Mouse (Mus musculus): ENCODE results near the gene Gm17535. TPM values are rescaled to one million over a fixed set of nuclear protein-coding genes. Genes with fewer than 3 reads are reported as not detected.
"Not testable (repeated sequence)": the region's sequence is repeated elsewhere in the genome, so short reads cannot be mapped to it uniquely, and the experiment has no call there.

Gm17535 gene
- polyA plus RNA-seq, 1 experiment from 2014 or later = not detected

- not testable (repeated sequence) for H3K9ac ChIP-seq (replicated peaks; ENCODE audit: low read depth, low read length); H3K27me3 ChIP-seq (ENCODE audit: control insufficient read depth, insufficient read depth, low read length); H3K36me3 ChIP-seq (ENCODE audit: control insufficient read depth, insufficient read depth, low read length); H3K4me2 ChIP-seq (replicated peaks; ENCODE audit: low read depth, low read length); H3K4me1 ChIP-seq (ENCODE audit: control insufficient read depth, insufficient read depth, low read length); H3K27ac ChIP-seq (ENCODE audit: low read length); H3K4me3 ChIP-seq (ENCODE audit: low read depth, low read length); H3K9me3 ChIP-seq (ENCODE audit: control insufficient read depth, low read depth, low read length)
- no CpG with 5 or more reads among the region's 5 CpGs for WGBS
- ATAC-seq (ENCODE audit: insufficient number of reproducible peaks, insufficient read depth, low FRiP score, low read depth) = peak; percentile 47; the same call in 1 of the 2 replicates
These were observed 25.1 kb upstream of the Gm17535 start for GRCm38 (mm10) chr9:3009331-3009730.

GRCm38 (mm10) chr9:3012054-3012621, 22.3 kb upstream of the Gm17535 start:
- not testable (repeated sequence) for H3K9ac ChIP-seq (replicated peaks; ENCODE audit: low read depth, low read length); H3K4me3 ChIP-seq (ENCODE audit: low read depth, low read length); H3K36me3 ChIP-seq (ENCODE audit: control insufficient read depth, insufficient read depth, low read length); H3K9me3 ChIP-seq (ENCODE audit: control insufficient read depth, low read depth, low read length); H3K27me3 ChIP-seq (ENCODE audit: control insufficient read depth, insufficient read depth, low read length); H3K27ac ChIP-seq (ENCODE audit: low read length); H3K4me1 ChIP-seq (ENCODE audit: control insufficient read depth, insufficient read depth, low read length); H3K4me2 ChIP-seq (replicated peaks; ENCODE audit: low read depth, low read length); ATAC-seq (ENCODE audit: insufficient number of reproducible peaks, insufficient read depth, low FRiP score, low read depth)
- WGBS = 85% methylated on average over 2 of the region's 7 CpGs

- not testable (repeated sequence) for H3K4me3 ChIP-seq (ENCODE audit: low read depth, low read length); H3K36me3 ChIP-seq (ENCODE audit: control insufficient read depth, insufficient read depth, low read length); H3K27me3 ChIP-seq (ENCODE audit: control insufficient read depth, insufficient read depth, low read length); H3K27ac ChIP-seq (ENCODE audit: low read length); H3K4me2 ChIP-seq (replicated peaks; ENCODE audit: low read depth, low read length); H3K4me1 ChIP-seq (ENCODE audit: control insufficient read depth, insufficient read depth, low read length); H3K9me3 ChIP-seq (ENCODE audit: control insufficient read depth, low read depth, low read length); H3K9ac ChIP-seq (replicated peaks; ENCODE audit: low read depth, low read length)
- no CpG with 5 or more reads among the region's 11 CpGs for WGBS
- peak; percentile 57 for ATAC-seq (ENCODE audit: insufficient number of reproducible peaks, insufficient read depth, low FRiP score, low read depth)
These were observed 21.6 kb upstream of the Gm17535 start, which contains the start of gene Gm10721 for GRCm38 (mm10) chr9:3012733-3013279. TSS of gene Gm10721 (plus strand) at chr9:3013140.

- H3K27ac ChIP-seq (ENCODE audit: low read length); H3K4me3 ChIP-seq (ENCODE audit: low read depth, low read length); ATAC-seq (ENCODE audit: insufficient number of reproducible peaks, insufficient read depth, low FRiP score, low read depth); H3K4me1 ChIP-seq (ENCODE audit: control insufficient read depth, insufficient read depth, low read length); H3K27me3 ChIP-seq (ENCODE audit: control insufficient read depth, insufficient read depth, low read length); H3K4me2 ChIP-seq (replicated peaks; ENCODE audit: low read depth, low read length); H3K9ac ChIP-seq (replicated peaks; ENCODE audit: low read depth, low read length); H3K36me3 ChIP-seq (ENCODE audit: control insufficient read depth, insufficient read depth, low read length); H3K9me3 ChIP-seq (ENCODE audit: control insufficient read depth, low read depth, low read length): not testable (repeated sequence)
- WGBS = 67% methylated on average over 4 of the region's 9 CpGs
These were observed 19.0 kb upstream of the Gm17535 start, which contains the start of gene Gm10720 for GRCm38 (mm10) chr9:3015354-3015753. TSS of gene Gm10720 (plus strand) at chr9:3015654.

- H3K27me3 ChIP-seq (ENCODE audit: control insufficient read depth, insufficient read depth, low read length); ATAC-seq (ENCODE audit: insufficient number of reproducible peaks, insufficient read depth, low FRiP score, low read depth); H3K4me3 ChIP-seq (ENCODE audit: low read depth, low read length); H3K36me3 ChIP-seq (ENCODE audit: control insufficient read depth, insufficient read depth, low read length); H3K4me1 ChIP-seq (ENCODE audit: control insufficient read depth, insufficient read depth, low read length); H3K27ac ChIP-seq (ENCODE audit: low read length); H3K4me2 ChIP-seq (replicated peaks; ENCODE audit: low read depth, low read length); H3K9me3 ChIP-seq (ENCODE audit: control insufficient read depth, low read depth, low read length); H3K9ac ChIP-seq (replicated peaks; ENCODE audit: low read depth, low read length): not testable (repeated sequence)
- 67% methylated on average over 4 of the region's 6 CpGs for WGBS
These were observed 18.5 kb upstream of the Gm17535 start for GRCm38 (mm10) chr9:3015896-3016295.

GRCm38 (mm10) chr9:3017108-3017507, 17.3 kb upstream of the Gm17535 start, which contains the start of gene Gm10719:
TSS of gene Gm10719 (plus strand) at chr9:3017408.
- not testable (repeated sequence) for ATAC-seq (ENCODE audit: insufficient number of reproducible peaks, insufficient read depth, low FRiP score, low read depth); H3K27ac ChIP-seq (ENCODE audit: low read length); H3K9ac ChIP-seq (replicated peaks; ENCODE audit: low read depth, low read length); H3K4me3 ChIP-seq (ENCODE audit: low read depth, low read length); H3K27me3 ChIP-seq (ENCODE audit: control insufficient read depth, insufficient read depth, low read length); H3K4me2 ChIP-seq (replicated peaks; ENCODE audit: low read depth, low read length); H3K9me3 ChIP-seq (ENCODE audit: control insufficient read depth, low read depth, low read length); H3K4me1 ChIP-seq (ENCODE audit: control insufficient read depth, insufficient read depth, low read length); H3K36me3 ChIP-seq (ENCODE audit: control insufficient read depth, insufficient read depth, low read length)
- WGBS = 67% methylated on average over 1 of the region's 9 CpGs

GRCm38 (mm10) chr9:3018944-3019343, 15.5 kb upstream of the Gm17535 start:
- H3K36me3 ChIP-seq (ENCODE audit: control insufficient read depth, insufficient read depth, low read length); H3K4me3 ChIP-seq (ENCODE audit: low read depth, low read length); H3K4me1 ChIP-seq (ENCODE audit: control insufficient read depth, insufficient read depth, low read length); H3K9me3 ChIP-seq (ENCODE audit: control insufficient read depth, low read depth, low read length); H3K9ac ChIP-seq (replicated peaks; ENCODE audit: low read depth, low read length); H3K27me3 ChIP-seq (ENCODE audit: control insufficient read depth, insufficient read depth, low read length); ATAC-seq (ENCODE audit: insufficient number of reproducible peaks, insufficient read depth, low FRiP score, low read depth); H3K4me2 ChIP-seq (replicated peaks; ENCODE audit: low read depth, low read length); H3K27ac ChIP-seq (ENCODE audit: low read length): not testable (repeated sequence)
- 67% methylated on average over 8 of the region's 9 CpGs for WGBS

GRCm38 (mm10) chr9:3019835-3020727, 14.3 kb upstream of the Gm17535 start:
- H3K9me3 ChIP-seq (ENCODE audit: control insufficient read depth, low read depth, low read length); H3K36me3 ChIP-seq (ENCODE audit: control insufficient read depth, insufficient read depth, low read length); H3K4me1 ChIP-seq (ENCODE audit: control insufficient read depth, insufficient read depth, low read length); H3K27me3 ChIP-seq (ENCODE audit: control insufficient read depth, insufficient read depth, low read length); H3K27ac ChIP-seq (ENCODE audit: low read length); H3K4me2 ChIP-seq (replicated peaks; ENCODE audit: low read depth, low read length); H3K4me3 ChIP-seq (ENCODE audit: low read depth, low read length); H3K9ac ChIP-seq (replicated peaks; ENCODE audit: low read depth, low read length): not testable (repeated sequence)
- ATAC-seq (ENCODE audit: insufficient number of reproducible peaks, insufficient read depth, low FRiP score, low read depth) = peak; percentile 71; the same call in 1 of the 2 replicates
- 80% methylated on average over 11 of the region's 19 CpGs for WGBS
